Comparison of ENCODE assay signal across 8 mouse cellular contexts in genomic region chrX:52164738-52165554, GRCm38 (mm10). TPM values are rescaled to one million over a fixed set of nuclear protein-coding genes. Genes with fewer than 3 reads are reported as not detected.
A peak's percentile ranks its signal among the peaks of the same experiment; 100 is the strongest.
DNase-seq lines count a peak whose midpoint lies in the region; ATAC-seq lines count a peak whose summit lies in the region.

TSS of gene Gpc4 (minus strand) at chrX:52165252.

- peaks cover 12% of the 10 kb centered on the region for H3K9me3 ChIP-seq in erythroblast, embryonic 14.5 days (ENCODE audit: control insufficient read depth, low read length)
- no peaks in the 10 kb centered on the region for H3K9me3 ChIP-seq in heart, embryonic 13.5 days
- no peaks in the 10 kb centered on the region for H3K9me3 ChIP-seq in kidney, embryonic 16.5 days (ENCODE audit: low read length)
- no peaks in the 10 kb centered on the region for H3K9me3 ChIP-seq in liver, embryonic 12.5 days (replicated peaks)
- no peaks in the 10 kb centered on the region for H3K9me3 ChIP-seq in neural tube, embryonic 11.5 days (ENCODE audit: control insufficient read depth, low read length)

- peak; percentile 58 for DNase-seq in 3T3-L1 (ENCODE audit: low read depth, low spot score)
- DNase-seq in adrenal gland, postnatal 36 days: peak; percentile 85 to 86
- peak; percentile 75 for DNase-seq in neural tube, embryonic 11.5 days (ENCODE audit: low spot score)
- DNase-seq in testis, postnatal 14 days (ENCODE audit: low spot score): peak; percentile 68

- 13% methylated on average over 52 of the region's 76 CpGs for WGBS in heart, embryonic 13.5 days
- WGBS in kidney, embryonic 16.5 days: 29% methylated on average over 65 of the region's 76 CpGs
- WGBS in liver, embryonic 12.5 days (ENCODE audit: insufficient replicate concordance): 9% methylated on average over 52 of the region's 76 CpGs
- 18% methylated on average over 38 of the region's 76 CpGs for WGBS in neural tube, embryonic 11.5 days

- H3K4me3 ChIP-seq in erythroblast, embryonic 14.5 days (replicated peaks): peak within 1 kb of the TSS; percentile 71
- H3K4me3 ChIP-seq in heart, embryonic 13.5 days: peak within 1 kb of the TSS; percentile 66
- peak within 1 kb of the TSS; percentile 59 for H3K4me3 ChIP-seq in kidney, embryonic 16.5 days (ENCODE audit: low read length)
- H3K4me3 ChIP-seq in liver, embryonic 12.5 days: peak within 1 kb of the TSS; percentile 65
- H3K4me3 ChIP-seq in neural tube, embryonic 11.5 days (ENCODE audit: low read depth, low read length): peak within 1 kb of the TSS; percentile 36

- ATAC-seq in heart, embryonic 13.5 days (ENCODE audit: extremely low read depth, insufficient number of reproducible peaks, low FRiP score, low TSS enrichment): peak; percentile 83
- ATAC-seq in kidney, embryonic 16.5 days (ENCODE audit: low FRiP score, low TSS enrichment): peak; percentile 96
- peak; percentile 89 for ATAC-seq in liver, embryonic 12.5 days
- ATAC-seq in neural tube, embryonic 11.5 days (ENCODE audit: insufficient read depth, low FRiP score, low TSS enrichment): peak; percentile 93

- peak within 1 kb of the TSS; percentile 76 for H3K27ac ChIP-seq in heart, embryonic 13.5 days (replicated peaks)
- H3K27ac ChIP-seq in kidney, embryonic 16.5 days (ENCODE audit: low read length): peak within 1 kb of the TSS; percentile 81
- H3K27ac ChIP-seq in liver, embryonic 12.5 days: peak within 1 kb of the TSS; percentile 74
- H3K27ac ChIP-seq in neural tube, embryonic 11.5 days (ENCODE audit: low read depth, low read length): no peak within 1 kb of the TSS

- no peaks in the 10 kb centered on the region for H3K36me3 ChIP-seq in erythroblast, embryonic 14.5 days (ENCODE audit: control insufficient read depth)
- no peaks in the 10 kb centered on the region for H3K36me3 ChIP-seq in heart, embryonic 13.5 days
- H3K36me3 ChIP-seq in kidney, embryonic 16.5 days (ENCODE audit: insufficient read depth, low read length): no peaks in the 10 kb centered on the region
- H3K36me3 ChIP-seq in liver, embryonic 12.5 days: no peaks in the 10 kb centered on the region
- H3K36me3 ChIP-seq in neural tube, embryonic 11.5 days (ENCODE audit: control insufficient read depth, insufficient read depth, low read length): no peaks in the 10 kb centered on the region

- peak within 1 kb of the TSS; percentile 76 for H3K4me2 ChIP-seq in heart, embryonic 13.5 days
- peak within 1 kb of the TSS; percentile 61 for H3K4me2 ChIP-seq in kidney, embryonic 16.5 days (replicated peaks; ENCODE audit: low read depth, low read length)
- H3K4me2 ChIP-seq in liver, embryonic 12.5 days: peak within 1 kb of the TSS; percentile 90
- H3K4me2 ChIP-seq in neural tube, embryonic 11.5 days (ENCODE audit: low read depth): peak within 1 kb of the TSS; percentile 71

- H3K4me1 ChIP-seq in erythroblast, embryonic 14.5 days (ENCODE audit: control insufficient read depth): peaks cover 25% of the 10 kb centered on the region
- H3K4me1 ChIP-seq in heart, embryonic 13.5 days: peaks cover 13% of the 10 kb centered on the region
- H3K4me1 ChIP-seq in kidney, embryonic 16.5 days (ENCODE audit: insufficient read depth, low read length): 0 out of 2 replicates have a peak, but pooled peaks cover 4% of the 10 kb centered on the region
- peaks cover 23% of the 10 kb centered on the region for H3K4me1 ChIP-seq in liver, embryonic 12.5 days
- H3K4me1 ChIP-seq in neural tube, embryonic 11.5 days (ENCODE audit: control insufficient read depth, insufficient read depth, low read length): no peaks in the 10 kb centered on the region

- H3K9ac ChIP-seq in heart, embryonic 13.5 days: peak within 1 kb of the TSS; percentile 86
- peak within 1 kb of the TSS; percentile 75 for H3K9ac ChIP-seq in kidney, embryonic 16.5 days (replicated peaks; ENCODE audit: low read length)
- H3K9ac ChIP-seq in liver, embryonic 12.5 days: peak within 1 kb of the TSS; percentile 74
- H3K9ac ChIP-seq in neural tube, embryonic 11.5 days (ENCODE audit: low read length): peak within 1 kb of the TSS; percentile 55

- peaks cover 41% of the 10 kb centered on the region for H3K27me3 ChIP-seq in erythroblast, embryonic 14.5 days (ENCODE audit: control insufficient read depth)
- H3K27me3 ChIP-seq in heart, embryonic 13.5 days (replicated peaks): 0 out of 2 replicates have a peak, but pooled peaks cover 10% of the 10 kb centered on the region
- peaks cover 8% of the 10 kb centered on the region; the same call in 1 of the 2 replicates for H3K27me3 ChIP-seq in kidney, embryonic 16.5 days (ENCODE audit: insufficient read depth, low read length)
- peaks cover 40% of the 10 kb centered on the region for H3K27me3 ChIP-seq in liver, embryonic 12.5 days (replicated peaks)
- no peaks in the 10 kb centered on the region for H3K27me3 ChIP-seq in neural tube, embryonic 11.5 days (ENCODE audit: control insufficient read depth, insufficient read depth, low read length)

RNA-seq across cellular contexts. Expression of gene Gpc4, which starts in this region (rescaled TPM):
- 100 to 1,000 TPM; 111 to 197 TPM for total RNA-seq in adrenal gland, postnatal 36 days (2021)
- polyA plus RNA-seq in erythroblast, embryonic 14.5 days (2012): 0.23 and 0.38 TPM in 2 replicates
- polyA plus RNA-seq in heart, embryonic 13.5 days (2015; fragmentation: Nextera tagmentation; extraction: Ambion mirVana): 42.2 and 47.1 TPM in 2 replicates
- polyA plus RNA-seq in kidney, embryonic 16.5 days (2015; fragmentation: Nextera tagmentation; extraction: Ambion mirVana): 107 TPM in 2 replicates
- polyA plus RNA-seq in liver, embryonic 12.5 days (2016; fragmentation: Nextera tagmentation; extraction: Ambion mirVana): 6.3 and 7.2 TPM in 2 replicates
- polyA plus RNA-seq in neural tube, embryonic 11.5 days (2014; fragmentation: Nextera tagmentation; extraction: Ambion mirVana): 16.9 and 17.8 TPM in 2 replicates
